In the genomic region with DNA sequence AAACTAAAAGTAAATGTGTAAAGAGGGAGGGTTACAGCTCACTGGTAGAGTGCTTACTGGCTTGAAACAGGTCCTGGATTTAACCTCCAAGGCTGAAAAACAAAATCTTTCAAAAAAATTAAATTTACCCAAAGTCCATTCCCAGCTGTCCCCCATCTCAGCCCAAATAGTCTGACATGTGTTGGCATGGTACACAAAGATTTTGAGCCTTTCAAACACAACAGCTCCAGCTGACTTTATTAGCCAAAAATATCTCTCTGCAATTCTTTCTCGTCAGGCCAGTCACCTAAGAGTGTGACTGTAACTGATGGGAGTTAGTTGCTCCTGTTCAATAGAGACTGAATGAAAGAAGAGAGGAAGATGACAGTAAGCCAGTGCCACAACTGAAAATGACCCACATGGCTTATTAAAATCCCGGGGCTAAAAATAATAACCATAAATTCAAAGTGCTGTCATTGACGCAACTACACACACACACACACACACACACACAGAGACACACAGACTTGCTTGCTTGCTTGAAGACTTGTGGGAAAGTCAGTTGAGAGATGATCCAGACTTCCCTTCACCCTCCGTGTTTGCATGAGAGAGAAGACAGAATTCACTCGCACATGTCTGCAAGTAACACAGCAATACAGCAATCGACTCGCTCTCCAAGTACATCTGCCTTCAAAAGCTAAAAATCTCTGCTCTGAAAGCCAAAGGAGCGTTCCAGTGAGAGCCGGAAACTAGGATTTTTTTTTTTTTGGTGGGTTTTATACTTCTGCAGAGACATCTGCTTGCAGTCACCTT, we compare ENCODE assay signal across 18 mouse cellular contexts.
DNase-seq lines count a peak whose midpoint lies in the region; ATAC-seq and TF ChIP-seq lines count a peak whose summit lies in the region.
"Had no signal": no experiment of that assay in that cellular context is flagged by ENCODE, and none has a peak within 500 bp of the region (broad histone marks: within the 10 kb centered on the region; RNA-seq: fewer than 3 reads in every experiment).

No protein-coding gene starts in this region.

- peak overlapping the region; percentile 26 for H3K4me2 ChIP-seq in lung, embryonic 15.5 days
- no peak overlapping the region for H3K4me2 ChIP-seq in stomach, embryonic 15.5 days
- H3K4me2 ChIP-seq: liver, embryonic 13.5 days; neural tube, embryonic 13.5 days had no signal

- H3K4me3 ChIP-seq in heart, adult 2 months, result no peak overlapping the region
- H3K4me3 ChIP-seq in lung, embryonic 15.5 days, result no peak overlapping the region
- H3K4me3 ChIP-seq in lung, adult 2 months (replicated peaks; ENCODE audit: extremely low read depth, low read depth, low read length), result no peak overlapping the region
- H3K4me3 ChIP-seq in stomach, embryonic 15.5 days (replicated peaks), result no peak overlapping the region
- H3K4me3 ChIP-seq: liver, embryonic 13.5 days; neural tube, embryonic 13.5 days had no signal

- no peaks in the 10 kb centered on the region for H3K79me2 ChIP-seq in heart, adult 2 months (replicated peaks; ENCODE audit: control insufficient read depth, insufficient read depth, low read length)

- TF ChIP-seq CTCF in heart, adult 2 months (IDR thresholded peaks at IDR 0.05), result no peak
- TF ChIP-seq CTCF in lung, adult 2 months (IDR thresholded peaks at IDR 0.05; ENCODE audit: insufficient read depth, low read length), result no peak

- peak; percentile 55; the same call in 1 of the 2 replicates for ATAC-seq in lung, embryonic 15.5 days (ENCODE audit: borderline replicate concordance, extremely low read depth, low FRiP score, low TSS enrichment)
- peak; percentile 53; the same call in 1 of the 2 replicates for ATAC-seq in stomach, embryonic 15.5 days (ENCODE audit: insufficient read depth, low FRiP score, low read depth)
- ATAC-seq: hindbrain, embryonic 16.5 days; Patski had no signal

- WGBS in heart, adult 2 months, result 63% methylated on average over 9 of the region's 9 CpGs
- WGBS in lung, embryonic 15.5 days, result 41% methylated on average over 9 of the region's 9 CpGs
- 63% methylated on average over 9 of the region's 9 CpGs for WGBS in lung, adult 2 months
- WGBS in stomach, embryonic 15.5 days, result 38% methylated on average over 9 of the region's 9 CpGs

- DNase-seq in heart, adult 9 months (ENCODE audit: low spot score in 2 of 2), result peak; percentile 12
- DNase-seq in heart, adult 2 months, result no peak
- DNase-seq in lung, adult 2 months, result no peak
- DNase-seq in lung, postnatal 10 days, result peak; percentile 25
- DNase-seq in B cell, adult 2 months, result no peak
- no peak for DNase-seq in cerebellum, adult 18-20 months
- DNase-seq: adrenal gland, adult 8-10 months; gastrocnemius, postnatal 36 days; kidney, adult 2 months; layer of hippocampus, adult 9-11 months; liver, embryonic 13.5 days; midbrain, embryonic 14.5 days; thymus, adult 2 months had no signal

- H3K27ac ChIP-seq in heart, adult 2 months, result no peak overlapping the region
- H3K27ac ChIP-seq in lung, embryonic 15.5 days, result 0 out of 2 replicates have a peak overlapping the region, but pooled peaks have one; percentile 5
- peak overlapping the region; percentile 54; the same call in 1 of the 2 replicates for H3K27ac ChIP-seq in stomach, embryonic 15.5 days
- H3K27ac ChIP-seq: liver, embryonic 13.5 days; neural tube, embryonic 13.5 days had no signal

- no peak for TF ChIP-seq POLR2A in heart, adult 2 months (IDR thresholded peaks at IDR 0.05; ENCODE audit: insufficient read depth, low read depth, low read length)
- no peak for TF ChIP-seq POLR2A in lung, adult 2 months (IDR thresholded peaks at IDR 0.05; ENCODE audit: borderline replicate concordance, extremely low read depth, low read depth, low read length)

- intact Hi-C loops in heart, adult 2 months (cut with DNase I), result no loop called here

- no peak overlapping the region for H3K9ac ChIP-seq in heart, adult 2 months (ENCODE audit: low read depth, low read length)
- H3K9ac ChIP-seq in lung, embryonic 15.5 days, result no peak overlapping the region
- H3K9ac ChIP-seq in stomach, embryonic 15.5 days, result no peak overlapping the region
- H3K9ac ChIP-seq: liver, embryonic 13.5 days; neural tube, embryonic 13.5 days had no signal

- no peaks in the 10 kb centered on the region for H3K9me3 ChIP-seq in lung, embryonic 15.5 days
- H3K9me3 ChIP-seq in stomach, embryonic 15.5 days, result no peaks in the 10 kb centered on the region
- H3K9me3 ChIP-seq: liver, embryonic 13.5 days; neural tube, embryonic 13.5 days had no signal

- H3K27me3 ChIP-seq in heart, adult 2 months (ENCODE audit: control insufficient read depth, insufficient read depth, low read length), result no peaks in the 10 kb centered on the region
- H3K27me3 ChIP-seq in lung, embryonic 15.5 days, result no peaks in the 10 kb centered on the region
- H3K27me3 ChIP-seq in stomach, embryonic 15.5 days (replicated peaks), result no peaks in the 10 kb centered on the region
- H3K27me3 ChIP-seq: liver, embryonic 13.5 days; neural tube, embryonic 13.5 days; Patski had no signal

- H3K4me1 ChIP-seq in heart, adult 2 months (ENCODE audit: control insufficient read depth, insufficient read depth, low read length), result no peaks in the 10 kb centered on the region; the same call in 1 of the 2 replicates
- H3K4me1 ChIP-seq in lung, embryonic 15.5 days, result 0 out of 2 replicates have a peak, but pooled peaks cover 9% of the 10 kb centered on the region
- H3K4me1 ChIP-seq in lung, adult 2 months (ENCODE audit: control insufficient read depth, insufficient read depth, low read length), result no peaks in the 10 kb centered on the region
- no peaks in the 10 kb centered on the region for H3K4me1 ChIP-seq in stomach, embryonic 15.5 days
- H3K4me1 ChIP-seq: liver, embryonic 13.5 days; neural tube, embryonic 13.5 days had no signal

- TF ChIP-seq EP300 in heart, adult 2 months (IDR thresholded peaks at IDR 0.05; ENCODE audit: insufficient read depth, low read depth, low read length), result no peak

- no peaks in the 10 kb centered on the region for H3K36me3 ChIP-seq in heart, adult 2 months (ENCODE audit: control insufficient read depth, insufficient read depth, low read length)
- no peaks in the 10 kb centered on the region for H3K36me3 ChIP-seq in lung, embryonic 15.5 days
- H3K36me3 ChIP-seq in stomach, embryonic 15.5 days, result no peaks in the 10 kb centered on the region
- H3K36me3 ChIP-seq: liver, embryonic 13.5 days; neural tube, embryonic 13.5 days had no signal

Comparison
In these comparisons a context has a peak if more than half of its experiments do, and no peak if none do; other contexts are left out.
1. DNase-seq: peak in heart, adult 9 months (2 of 2) and lung, postnatal 10 days (single experiment); none in heart, adult 2 months (0 of 2), lung, adult 2 months (single experiment), B cell, adult 2 months (0 of 2) and cerebellum, adult 18-20 months (0 of 2).